Mouse (Mus musculus): ENCODE measurements at regions not wholly inside any gene's neighbourhood (a gene's known extent, or its start where the extent isn't known, plus 50 kb on each side); places are given as distances from the start of the nearest gene placed in this dataset.
A peak's percentile ranks its signal among the peaks of the same experiment; 100 is the strongest.

DNA sequence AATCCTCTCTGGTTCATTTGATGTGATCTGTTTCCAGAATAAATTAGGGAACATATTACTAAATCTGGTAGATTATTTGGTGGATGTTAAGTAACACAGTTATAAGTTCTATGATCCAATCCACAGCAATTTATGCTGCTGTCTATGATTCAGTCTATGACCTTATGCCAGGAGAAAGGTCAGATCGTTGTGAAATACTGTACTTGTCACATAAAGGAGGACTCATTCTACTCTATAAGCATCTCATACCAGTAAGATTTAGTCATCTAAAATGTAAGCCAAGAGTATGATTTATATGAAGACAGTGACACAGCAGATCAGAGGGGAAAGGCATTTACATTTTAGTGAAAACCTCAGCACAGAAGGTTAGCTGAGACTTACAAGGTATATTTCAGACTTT lies 1677.5 kb upstream of the Pcdh10 start:
- DNase-seq = peak; percentile 5

DNA sequence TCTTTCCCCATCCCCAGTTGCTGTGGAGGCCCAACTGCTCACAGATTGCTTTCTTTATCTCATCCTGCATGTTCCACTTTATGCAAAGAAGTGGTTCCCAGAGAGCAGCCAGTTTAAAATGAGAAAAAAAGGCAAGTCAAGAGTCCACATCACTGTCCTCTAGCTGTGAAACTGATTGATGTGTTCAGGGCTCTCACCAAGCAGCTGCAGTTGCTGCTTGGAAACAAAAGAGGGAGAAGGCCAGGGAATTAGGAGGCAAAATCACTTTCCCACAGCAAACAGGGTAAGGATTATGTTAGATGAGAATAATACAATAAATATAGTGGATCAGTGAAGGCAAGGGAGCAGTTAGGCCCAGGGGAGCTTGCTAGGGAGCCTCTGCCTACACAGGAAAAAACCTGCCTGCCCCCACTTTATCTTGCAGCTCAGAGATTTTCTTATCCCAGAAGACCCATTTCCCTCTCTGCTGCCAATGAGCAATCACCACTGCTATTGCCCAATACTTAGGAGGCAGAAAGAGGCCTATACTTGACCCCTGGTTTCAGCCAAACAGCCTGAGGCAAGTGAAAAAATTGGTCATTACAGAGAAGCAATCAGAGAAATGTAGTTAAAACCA lies 1658.3 kb upstream of the Pcdh10 start:
- no peak for DNase-seq

Data from adrenal gland, adult 2 months (tissue).